Mouse (Mus musculus): Measurements from ENCODE around the gene Prim1. TPM values are rescaled to one million over a fixed set of nuclear protein-coding genes. Genes with fewer than 3 reads are reported as not detected.

Gene Prim1
- 124 and 127 TPM in 2 replicates for polyA plus RNA-seq (2014; fragmentation: Nextera tagmentation; extraction: Ambion mirVana)

DNA sequence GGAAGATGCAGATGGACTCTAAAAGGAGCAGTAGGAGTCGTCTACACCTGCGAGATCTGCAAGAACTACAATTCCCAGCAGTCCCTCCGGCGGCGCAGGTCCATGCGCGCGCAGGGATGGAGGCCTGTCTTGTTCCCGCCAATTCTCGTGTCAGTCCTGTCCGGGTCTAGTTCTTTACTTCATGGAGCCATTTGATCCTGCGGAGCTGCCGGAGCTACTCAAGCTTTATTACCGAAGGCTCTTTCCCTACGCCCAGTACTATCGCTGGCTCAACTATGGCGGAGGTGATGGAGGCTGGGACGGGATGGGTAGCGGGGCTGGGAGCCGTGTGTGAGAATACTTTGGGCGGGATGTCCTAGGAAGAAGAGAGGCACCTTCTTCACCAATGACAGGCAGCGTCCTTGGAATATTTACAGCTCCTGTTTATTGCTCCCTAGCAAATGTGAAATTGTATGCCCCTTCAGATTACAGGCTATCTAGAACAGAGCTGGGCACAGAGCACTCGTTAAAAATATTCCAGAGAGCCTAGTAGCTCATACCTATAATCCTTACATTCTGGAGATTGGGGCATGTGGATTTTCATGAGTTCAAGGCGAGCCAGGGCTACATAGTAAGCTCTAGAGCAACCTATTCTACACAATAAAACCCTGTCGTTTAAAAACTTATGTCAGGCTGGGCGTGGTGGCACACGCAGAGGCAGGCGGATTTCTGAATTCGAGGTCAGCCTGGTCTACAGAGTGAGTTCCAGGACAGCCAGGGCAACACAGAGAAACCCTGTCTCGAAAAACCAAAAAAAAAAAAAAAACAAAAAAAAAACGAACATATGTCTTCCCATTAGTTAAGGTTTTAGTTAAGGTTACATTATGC, at the start of gene Prim1:
TSS of gene Prim1 (plus strand) at position 101 of the 867 bp plus-strand sequence.
- 7% methylated on average over 31 of the region's 31 CpGs for WGBS
- peak within 1 kb of the TSS; percentile 51 for H3K4me2 ChIP-seq (ENCODE audit: low read depth, low read length, severe bottlenecking)
- ATAC-seq (replicated peaks; ENCODE audit: low FRiP score): peak; percentile 96
- peak within 1 kb of the TSS; percentile 56 for H3K4me3 ChIP-seq (ENCODE audit: low read depth, low read length)
- peaks cover 6% of the 10 kb centered on the region; the same call in 1 of the 2 replicates for H3K36me3 ChIP-seq (ENCODE audit: control insufficient read depth, insufficient read depth, low read length)
- no peak within 1 kb of the TSS; the same call in 1 of the 2 replicates for H3K27ac ChIP-seq (ENCODE audit: low read depth, low read length)
- no peaks in the 10 kb centered on the region for H3K9me3 ChIP-seq (ENCODE audit: control insufficient read depth, low read length)
- DNase-seq (ENCODE audit: low spot score): peak; percentile 91
- 0 out of 2 replicates have a peak, but pooled peaks cover 3% of the 10 kb centered on the region for H3K4me1 ChIP-seq (replicated peaks; ENCODE audit: control insufficient read depth, insufficient read depth, low read length)
- no peaks in the 10 kb centered on the region for H3K27me3 ChIP-seq (ENCODE audit: control insufficient read depth, insufficient read depth, low read length)
- H3K9ac ChIP-seq (ENCODE audit: low read length): peak within 1 kb of the TSS; percentile 74

DNA sequence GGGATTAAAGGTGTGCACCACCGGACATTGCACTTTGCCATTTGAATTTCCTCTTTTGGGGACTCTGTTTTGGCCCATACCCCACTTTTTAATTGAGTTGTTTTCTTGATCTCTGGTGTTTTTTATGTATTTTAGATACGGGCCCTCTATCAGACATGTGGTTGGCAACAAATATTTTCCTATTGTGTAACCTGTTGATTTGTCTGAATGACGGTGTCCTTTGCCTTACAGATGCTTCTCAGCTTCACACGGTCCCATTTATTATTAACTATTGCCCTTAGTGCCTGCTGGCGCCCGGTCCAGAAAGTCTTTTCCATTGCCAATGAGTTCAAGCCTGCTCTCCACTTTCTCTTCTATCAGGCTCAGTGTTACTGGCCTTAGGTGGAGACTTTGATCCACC, 48.5 kb upstream of the Prim1 start:
- H3K4me2 ChIP-seq (ENCODE audit: low read depth, low read length, severe bottlenecking): no peak overlapping the region
- no peak overlapping the region for H3K4me3 ChIP-seq (ENCODE audit: low read depth, low read length)
- H3K36me3 ChIP-seq (ENCODE audit: control insufficient read depth, insufficient read depth, low read length): no peaks in the 10 kb centered on the region
- ATAC-seq (replicated peaks; ENCODE audit: low FRiP score): no peak
- DNase-seq (ENCODE audit: low spot score): no peak
- H3K9me3 ChIP-seq (ENCODE audit: control insufficient read depth, low read length): no peaks in the 10 kb centered on the region
- H3K9ac ChIP-seq (ENCODE audit: low read length): no peak overlapping the region
- H3K4me1 ChIP-seq (replicated peaks; ENCODE audit: control insufficient read depth, insufficient read depth, low read length): no peaks in the 10 kb centered on the region
- no peaks in the 10 kb centered on the region for H3K27me3 ChIP-seq (ENCODE audit: control insufficient read depth, insufficient read depth, low read length)
- WGBS: 89% methylated on average over 6 of the region's 6 CpGs
- H3K27ac ChIP-seq (ENCODE audit: low read depth, low read length): no peak overlapping the region

DNA sequence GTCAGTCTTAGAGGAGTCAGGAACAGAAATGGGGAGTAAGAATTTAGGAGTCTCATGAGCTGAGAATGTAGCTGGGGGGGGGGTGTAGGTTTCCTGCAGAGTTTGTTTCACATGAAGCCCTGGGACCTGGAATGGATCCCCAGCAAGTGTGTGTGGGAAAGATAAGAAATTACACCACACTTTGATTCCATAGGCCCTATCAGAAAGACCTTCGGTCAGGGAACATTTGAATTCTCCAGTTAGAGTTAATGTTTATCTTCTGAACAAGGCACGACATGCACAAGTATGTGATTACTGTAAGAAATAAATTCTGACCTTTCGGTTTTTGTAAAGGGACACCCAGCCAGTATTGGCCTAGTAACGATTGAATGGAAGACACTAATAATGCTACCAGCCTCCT, 45.1 kb upstream of the Prim1 start:
- Histone ChIP-seq H3K27me3 (ENCODE audit: control insufficient read depth, insufficient read depth, low read length) (no peaks in the 10 kb centered on the region), H3K4me3 (ENCODE audit: low read depth, low read length) (no peak overlapping the region), H3K36me3 (ENCODE audit: control insufficient read depth, insufficient read depth, low read length) (no peaks in the 10 kb centered on the region), H3K9me3 (ENCODE audit: control insufficient read depth, low read length) (no peaks in the 10 kb centered on the region), H3K9ac (ENCODE audit: low read length) (no peak overlapping the region), H3K4me2 (ENCODE audit: low read depth, low read length, severe bottlenecking) (no peak overlapping the region), H3K4me1 (replicated peaks; ENCODE audit: control insufficient read depth, insufficient read depth, low read length) (no peaks in the 10 kb centered on the region), H3K27ac (ENCODE audit: low read depth, low read length) (no peak overlapping the region)
- DNase-seq (ENCODE audit: low spot score): no peak
- no peak for ATAC-seq (replicated peaks; ENCODE audit: low FRiP score)
- WGBS: 84% methylated on average over 4 of the region's 4 CpGs

GRCm38 (mm10) chr10:127970359-127970831, 44.6 kb upstream of the Prim1 start:
- DNase-seq (ENCODE audit: low spot score) (no peak), ATAC-seq (replicated peaks; ENCODE audit: low FRiP score) (no peak)
- 63% methylated on average over 3 of the region's 3 CpGs for WGBS
- H3K4me3 ChIP-seq (ENCODE audit: low read depth, low read length): no peak overlapping the region
- H3K4me1 ChIP-seq (replicated peaks; ENCODE audit: control insufficient read depth, insufficient read depth, low read length): no peaks in the 10 kb centered on the region; the same call in 1 of the 2 replicates
- no peaks in the 10 kb centered on the region for H3K27me3 ChIP-seq (ENCODE audit: control insufficient read depth, insufficient read depth, low read length)
- H3K36me3 ChIP-seq (ENCODE audit: control insufficient read depth, insufficient read depth, low read length): no peaks in the 10 kb centered on the region
- H3K9me3 ChIP-seq (ENCODE audit: control insufficient read depth, low read length): no peaks in the 10 kb centered on the region
- no peak overlapping the region for H3K9ac ChIP-seq (ENCODE audit: low read length)
- no peak overlapping the region for H3K4me2 ChIP-seq (ENCODE audit: low read depth, low read length, severe bottlenecking)
- H3K27ac ChIP-seq (ENCODE audit: low read depth, low read length): no peak overlapping the region

DNA sequence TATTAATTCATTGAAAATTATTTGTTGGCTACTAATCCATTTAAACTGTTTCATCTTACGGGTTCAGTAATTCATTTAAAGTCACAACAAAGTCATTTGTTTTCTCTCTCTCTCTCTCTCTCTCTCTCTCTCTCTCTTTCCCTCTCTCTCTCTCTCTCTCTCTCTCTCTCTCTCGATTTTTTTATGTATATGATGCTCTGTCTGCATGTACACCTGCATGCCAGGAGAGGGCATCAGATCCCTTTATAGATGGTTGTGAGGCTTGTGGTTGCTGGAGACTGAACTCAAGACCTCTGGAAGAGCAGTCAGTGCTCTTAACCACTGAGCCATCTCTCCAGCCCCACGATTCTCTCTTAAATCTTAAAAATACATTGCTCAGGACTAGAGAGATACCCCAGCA, 43.8 kb upstream of the Prim1 start:
- H3K9me3 ChIP-seq (ENCODE audit: control insufficient read depth, low read length): no peaks in the 10 kb centered on the region
- no peaks in the 10 kb centered on the region for H3K36me3 ChIP-seq (ENCODE audit: control insufficient read depth, insufficient read depth, low read length)
- H3K4me3 ChIP-seq (ENCODE audit: low read depth, low read length): no peak overlapping the region
- H3K27me3 ChIP-seq (ENCODE audit: control insufficient read depth, insufficient read depth, low read length): no peaks in the 10 kb centered on the region
- DNase-seq (ENCODE audit: low spot score) (no peak), ATAC-seq (replicated peaks; ENCODE audit: low FRiP score) (no peak)
- WGBS: 67% methylated on average over 3 of the region's 3 CpGs
- no peak overlapping the region for H3K27ac ChIP-seq (ENCODE audit: low read depth, low read length)
- no peak overlapping the region for H3K4me2 ChIP-seq (ENCODE audit: low read depth, low read length, severe bottlenecking)
- H3K4me1 ChIP-seq (replicated peaks; ENCODE audit: control insufficient read depth, insufficient read depth, low read length): no peaks in the 10 kb centered on the region; the same call in 1 of the 2 replicates
- no peak overlapping the region for H3K9ac ChIP-seq (ENCODE audit: low read length)

DNA sequence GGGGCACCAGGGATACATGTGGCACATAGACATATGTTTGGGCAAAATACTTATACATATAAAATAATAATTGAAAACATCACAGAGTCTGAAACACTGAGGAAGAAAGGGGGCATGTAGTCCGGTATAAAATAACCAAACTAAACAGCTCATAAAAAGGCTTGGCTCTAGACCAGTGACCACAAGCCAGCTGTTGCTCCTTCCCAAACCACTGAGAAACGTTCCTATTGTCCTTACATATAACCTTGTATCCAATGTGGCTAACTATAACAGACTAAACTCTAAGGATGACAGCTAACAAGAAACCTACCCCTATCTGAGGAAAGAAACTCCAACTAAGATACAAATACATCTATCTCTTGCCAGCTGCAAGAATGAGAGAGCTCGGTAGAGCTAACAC, 40.9 kb upstream of the Prim1 start:
- no peak overlapping the region for H3K9ac ChIP-seq (ENCODE audit: low read length)
- DNase-seq (ENCODE audit: low spot score) (no peak), ATAC-seq (replicated peaks; ENCODE audit: low FRiP score) (no peak)
- WGBS: 86% methylated on average over 3 of the region's 3 CpGs
- no peaks in the 10 kb centered on the region for H3K36me3 ChIP-seq (ENCODE audit: control insufficient read depth, insufficient read depth, low read length)
- no peaks in the 10 kb centered on the region; the same call in 1 of the 2 replicates for H3K4me1 ChIP-seq (replicated peaks; ENCODE audit: control insufficient read depth, insufficient read depth, low read length)
- no peak overlapping the region for H3K4me2 ChIP-seq (ENCODE audit: low read depth, low read length, severe bottlenecking)
- H3K27me3 ChIP-seq (ENCODE audit: control insufficient read depth, insufficient read depth, low read length): no peaks in the 10 kb centered on the region
- H3K9me3 ChIP-seq (ENCODE audit: control insufficient read depth, low read length): no peaks in the 10 kb centered on the region
- H3K4me3 ChIP-seq (ENCODE audit: low read depth, low read length): no peak overlapping the region
- H3K27ac ChIP-seq (ENCODE audit: low read depth, low read length): no peak overlapping the region

GRCm38 (mm10) chr10:127975503-127975902, 39.5 kb upstream of the Prim1 start:
- no peak overlapping the region for H3K4me2 ChIP-seq (ENCODE audit: low read depth, low read length, severe bottlenecking)
- WGBS: 10% methylated on average over 1 of the region's 1 CpGs
- no peak overlapping the region for H3K27ac ChIP-seq (ENCODE audit: low read depth, low read length)
- DNase-seq (ENCODE audit: low spot score): no peak
- H3K9me3 ChIP-seq (ENCODE audit: control insufficient read depth, low read length): no peaks in the 10 kb centered on the region
- H3K4me3 ChIP-seq (ENCODE audit: low read depth, low read length): no peak overlapping the region
- no peak overlapping the region for H3K9ac ChIP-seq (ENCODE audit: low read length)
- H3K36me3 ChIP-seq (ENCODE audit: control insufficient read depth, insufficient read depth, low read length): no peaks in the 10 kb centered on the region
- H3K27me3 ChIP-seq (ENCODE audit: control insufficient read depth, insufficient read depth, low read length): no peaks in the 10 kb centered on the region
- no peak for ATAC-seq (replicated peaks; ENCODE audit: low FRiP score)
- no peaks in the 10 kb centered on the region; the same call in 1 of the 2 replicates for H3K4me1 ChIP-seq (replicated peaks; ENCODE audit: control insufficient read depth, insufficient read depth, low read length)

GRCm38 (mm10) chr10:127984650-127985049, 30.3 kb upstream of the Prim1 start:
- Histone ChIP-seq H3K4me1 (replicated peaks; ENCODE audit: control insufficient read depth, insufficient read depth, low read length) (peaks cover 8% of the 10 kb centered on the region; the same call in 1 of the 2 replicates), H3K9ac (ENCODE audit: low read length) (no peak overlapping the region), H3K36me3 (ENCODE audit: control insufficient read depth, insufficient read depth, low read length) (no peaks in the 10 kb centered on the region), H3K9me3 (ENCODE audit: control insufficient read depth, low read length) (no peaks in the 10 kb centered on the region), H3K4me2 (ENCODE audit: low read depth, low read length, severe bottlenecking) (no peak overlapping the region), H3K27me3 (ENCODE audit: control insufficient read depth, insufficient read depth, low read length) (no peaks in the 10 kb centered on the region), H3K27ac (ENCODE audit: low read depth, low read length) (no peak overlapping the region), H3K4me3 (ENCODE audit: low read depth, low read length) (no peak overlapping the region)
- DNase-seq (ENCODE audit: low spot score) (no peak), ATAC-seq (replicated peaks; ENCODE audit: low FRiP score) (no peak)
- WGBS: 90% methylated on average over 5 of the region's 5 CpGs
